Mouse (Mus musculus): ENCODE measurements around the gene Bcl3. TPM values are rescaled to one million over a fixed set of nuclear protein-coding genes. Genes with fewer than 3 reads are reported as not detected.

The Bcl3 gene
- polyA plus RNA-seq, 1 experiment = 14.4 TPM

GRCm38 (mm10) chr7:19823256-19824181, 949 bp upstream of the Bcl3 start:
- H3K27ac ChIP-seq (ENCODE audit: insufficient read depth, low read depth, low read length) = peak overlapping the region; percentile 95
- TF ChIP-seq CTCF (conservative IDR thresholded peaks at IDR 0.05; ENCODE audit: insufficient read depth, insufficient read length, low read depth, low read length) (no peak), POLR2A (IDR thresholded peaks at IDR 0.05; ENCODE audit: low read depth, low read length) (no peak)
- H3K36me3 ChIP-seq (ENCODE audit: control insufficient read depth, insufficient read depth, low read length) = no peaks in the 10 kb centered on the region
- H3K4me1 ChIP-seq (ENCODE audit: control insufficient read depth, insufficient read depth, low read length) = peaks cover 18% of the 10 kb centered on the region
- peak; percentile 59 for DNase-seq
- H3K4me3 ChIP-seq (ENCODE audit: insufficient read depth, low read depth, low read length) = no peak overlapping the region
- 33% methylated on average over 16 of the region's 16 CpGs for WGBS
- no peaks in the 10 kb centered on the region for H3K27me3 ChIP-seq (replicated peaks; ENCODE audit: control insufficient read depth, insufficient read depth, low read length)

GRCm38 (mm10) chr7:19822193-19822592, 377 bp downstream of the Bcl3 start:
- Histone ChIP-seq H3K27me3 (replicated peaks; ENCODE audit: control insufficient read depth, insufficient read depth, low read length) (no peaks in the 10 kb centered on the region), H3K4me3 (ENCODE audit: insufficient read depth, low read depth, low read length) (peak overlapping the region; percentile 57), H3K4me1 (ENCODE audit: control insufficient read depth, insufficient read depth, low read length) (peaks cover 20% of the 10 kb centered on the region), H3K27ac (ENCODE audit: insufficient read depth, low read depth, low read length) (peak overlapping the region; percentile 30; the same call in 1 of the 2 replicates), H3K36me3 (ENCODE audit: control insufficient read depth, insufficient read depth, low read length) (no peaks in the 10 kb centered on the region)
- DNase-seq = peak; percentile 43
- TF ChIP-seq CTCF (conservative IDR thresholded peaks at IDR 0.05; ENCODE audit: insufficient read depth, insufficient read length, low read depth, low read length) (no peak), POLR2A (IDR thresholded peaks at IDR 0.05; ENCODE audit: low read depth, low read length) (no peak)
- 7% methylated on average over 20 of the region's 20 CpGs for WGBS

- Histone ChIP-seq H3K4me1 (ENCODE audit: control insufficient read depth, insufficient read depth, low read length) (peaks cover 24% of the 10 kb centered on the region), H3K27ac (ENCODE audit: insufficient read depth, low read depth, low read length) (no peak overlapping the region), H3K4me3 (ENCODE audit: insufficient read depth, low read depth, low read length) (0 out of 2 replicates have a peak overlapping the region, but pooled peaks have one; percentile 57), H3K27me3 (replicated peaks; ENCODE audit: control insufficient read depth, insufficient read depth, low read length) (no peaks in the 10 kb centered on the region), H3K36me3 (ENCODE audit: control insufficient read depth, insufficient read depth, low read length) (no peaks in the 10 kb centered on the region)
- no peak for DNase-seq
- WGBS = 90% methylated on average over 7 of the region's 7 CpGs
- TF ChIP-seq POLR2A (IDR thresholded peaks at IDR 0.05; ENCODE audit: low read depth, low read length) (no peak), CTCF (conservative IDR thresholded peaks at IDR 0.05; ENCODE audit: insufficient read depth, insufficient read length, low read depth, low read length) (no peak)
Measured at GRCm38 (mm10) chr7:19821633-19822032, 937 bp downstream of the Bcl3 start.

- peaks cover 31% of the 10 kb centered on the region for H3K4me1 ChIP-seq (ENCODE audit: control insufficient read depth, insufficient read depth, low read length)
Measured at GRCm38 (mm10) chr7:19820347-19821048, 2.1 kb downstream of the Bcl3 start.

GRCm38 (mm10) chr7:19818875-19819274, 3.7 kb downstream of the Bcl3 start:
- H3K36me3 ChIP-seq (ENCODE audit: control insufficient read depth, insufficient read depth, low read length) = no peaks in the 10 kb centered on the region
- no peak for TF ChIP-seq CTCF (conservative IDR thresholded peaks at IDR 0.05; ENCODE audit: insufficient read depth, insufficient read length, low read depth, low read length)
- no peak for TF ChIP-seq POLR2A (IDR thresholded peaks at IDR 0.05; ENCODE audit: low read depth, low read length)
- H3K4me1 ChIP-seq (ENCODE audit: control insufficient read depth, insufficient read depth, low read length) = peaks cover 25% of the 10 kb centered on the region
- no peak overlapping the region for H3K27ac ChIP-seq (ENCODE audit: insufficient read depth, low read depth, low read length)
- H3K27me3 ChIP-seq (replicated peaks; ENCODE audit: control insufficient read depth, insufficient read depth, low read length) = no peaks in the 10 kb centered on the region
- DNase-seq = no peak
- no peak overlapping the region for H3K4me3 ChIP-seq (ENCODE audit: insufficient read depth, low read depth, low read length)
- 94% methylated on average over 7 of the region's 7 CpGs for WGBS

More at GRCm38 (mm10) chr7:19820347-19821048, 2.1 kb downstream of the Bcl3 start:
- TF ChIP-seq CTCF (conservative IDR thresholded peaks at IDR 0.05; ENCODE audit: insufficient read depth, insufficient read length, low read depth, low read length) (peak; percentile 30; the same call in 1 of the 2 replicates), POLR2A (IDR thresholded peaks at IDR 0.05; ENCODE audit: low read depth, low read length) (no peak)
- no peak for DNase-seq
- Histone ChIP-seq H3K27me3 (replicated peaks; ENCODE audit: control insufficient read depth, insufficient read depth, low read length) (no peaks in the 10 kb centered on the region), H3K4me3 (ENCODE audit: insufficient read depth, low read depth, low read length) (no peak overlapping the region), H3K36me3 (ENCODE audit: control insufficient read depth, insufficient read depth, low read length) (no peaks in the 10 kb centered on the region), H3K27ac (ENCODE audit: insufficient read depth, low read depth, low read length) (no peak overlapping the region)
- WGBS = 88% methylated on average over 3 of the region's 3 CpGs

- H3K36me3 ChIP-seq (ENCODE audit: control insufficient read depth, insufficient read depth, low read length) = no peaks in the 10 kb centered on the region
- DNase-seq = peak; percentile 46
- WGBS = 81% methylated on average over 5 of the region's 5 CpGs
- no peaks in the 10 kb centered on the region for H3K27me3 ChIP-seq (replicated peaks; ENCODE audit: control insufficient read depth, insufficient read depth, low read length)
- H3K27ac ChIP-seq (ENCODE audit: insufficient read depth, low read depth, low read length) = no peak overlapping the region
- peaks cover 21% of the 10 kb centered on the region for H3K4me1 ChIP-seq (ENCODE audit: control insufficient read depth, insufficient read depth, low read length)
- TF ChIP-seq POLR2A (IDR thresholded peaks at IDR 0.05; ENCODE audit: low read depth, low read length) (no peak), CTCF (conservative IDR thresholded peaks at IDR 0.05; ENCODE audit: insufficient read depth, insufficient read length, low read depth, low read length) (no peak)
- no peak overlapping the region for H3K4me3 ChIP-seq (ENCODE audit: insufficient read depth, low read depth, low read length)
Measured at GRCm38 (mm10) chr7:19818440-19818839, 4.1 kb downstream of the Bcl3 start.

Data from kidney, adult 2 months (tissue).